Mouse (Mus musculus): ENCODE results near the gene Rims3. TPM values are rescaled to one million over a fixed set of nuclear protein-coding genes. Genes with fewer than 3 reads are reported as not detected.
A peak's percentile ranks its signal among the peaks of the same experiment; 100 is the strongest.

Gene Rims3
- polyA plus RNA-seq, 1 experiment from 2014 or later, result 1.7 TPM

DNA sequence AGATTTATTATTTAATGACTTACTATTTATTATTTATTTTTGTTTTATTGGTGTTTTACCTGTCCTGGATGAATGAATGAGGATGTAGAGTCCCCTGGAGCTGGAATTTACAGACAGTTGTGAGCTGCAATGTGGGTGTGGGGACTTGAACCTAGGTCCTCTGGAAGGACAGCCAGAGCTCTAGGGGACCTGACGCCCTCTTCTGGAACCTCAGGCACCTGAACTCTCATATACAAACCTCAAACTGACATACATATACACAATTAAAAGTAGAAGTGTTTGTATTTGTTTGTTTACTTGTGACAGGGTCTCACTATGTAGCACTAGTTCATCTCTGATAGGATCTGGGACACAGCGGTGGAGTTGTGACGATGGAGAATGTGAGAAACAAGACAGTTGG, 13.3 kb upstream of the Rims3 start:
- no peak for ATAC-seq (ENCODE audit: insufficient number of reproducible peaks, insufficient read depth, low FRiP score, low read depth)
- 84% methylated on average over 3 of the region's 3 CpGs for WGBS
- no peaks in the 10 kb centered on the region for H3K4me1 ChIP-seq (ENCODE audit: control insufficient read depth, insufficient read depth, low read length)

DNA sequence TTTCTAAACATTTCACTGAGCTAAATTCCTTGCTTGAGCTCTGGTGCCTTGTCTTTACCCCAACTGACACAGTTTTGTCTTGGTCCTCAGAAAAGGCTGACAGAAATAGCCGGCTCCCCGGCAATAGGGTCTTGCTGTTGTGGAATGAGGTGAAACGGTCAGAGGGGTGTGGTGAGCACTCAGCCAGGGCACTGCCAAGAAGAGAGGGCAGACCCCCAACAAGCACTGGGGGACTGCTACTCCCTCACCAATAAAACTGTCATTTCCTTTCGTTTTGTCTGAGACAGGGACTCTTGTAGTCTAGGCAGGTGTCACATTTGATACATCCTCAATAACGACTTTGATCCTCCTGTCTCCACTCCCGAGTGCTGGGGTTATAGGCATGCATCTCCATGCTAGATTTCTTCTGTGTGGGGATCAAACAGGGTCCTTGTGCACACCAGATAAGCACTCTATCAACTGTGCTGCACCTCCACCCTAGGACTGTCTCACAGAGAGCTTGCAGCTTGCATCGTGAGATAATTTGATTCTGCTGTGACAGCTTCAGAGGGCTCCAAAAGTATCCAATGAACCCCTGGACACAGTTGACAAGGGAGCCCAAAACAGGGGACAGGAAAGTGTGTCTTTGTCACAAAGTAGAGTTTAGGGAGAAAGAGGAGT, 10.1 kb upstream of the Rims3 start:
- ATAC-seq (ENCODE audit: insufficient number of reproducible peaks, insufficient read depth, low FRiP score, low read depth), result no peak
- no peaks in the 10 kb centered on the region for H3K4me1 ChIP-seq (ENCODE audit: control insufficient read depth, insufficient read depth, low read length)
- H3K9ac ChIP-seq (replicated peaks; ENCODE audit: low read depth, low read length), result no peak overlapping the region
- H3K4me2 ChIP-seq (replicated peaks; ENCODE audit: low read depth, low read length), result no peak overlapping the region
- H3K27ac ChIP-seq (ENCODE audit: low read length), result no peak overlapping the region
- 23% methylated on average over 7 of the region's 7 CpGs for WGBS
- no peaks in the 10 kb centered on the region for H3K9me3 ChIP-seq (ENCODE audit: control insufficient read depth, low read depth, low read length)
- no peaks in the 10 kb centered on the region for H3K36me3 ChIP-seq (ENCODE audit: control insufficient read depth, insufficient read depth, low read length)
- H3K27me3 ChIP-seq (ENCODE audit: control insufficient read depth, insufficient read depth, low read length), result no peaks in the 10 kb centered on the region
- no peak overlapping the region for H3K4me3 ChIP-seq (ENCODE audit: low read depth, low read length)

More for the DNA sequence above, 13.3 kb upstream of the Rims3 start:
- Histone ChIP-seq H3K9ac (replicated peaks; ENCODE audit: low read depth, low read length) (no peak overlapping the region), H3K27me3 (ENCODE audit: control insufficient read depth, insufficient read depth, low read length) (no peaks in the 10 kb centered on the region), H3K36me3 (ENCODE audit: control insufficient read depth, insufficient read depth, low read length) (no peaks in the 10 kb centered on the region), H3K9me3 (ENCODE audit: control insufficient read depth, low read depth, low read length) (no peaks in the 10 kb centered on the region), H3K4me2 (replicated peaks; ENCODE audit: low read depth, low read length) (no peak overlapping the region), H3K27ac (ENCODE audit: low read length) (no peak overlapping the region), H3K4me3 (ENCODE audit: low read depth, low read length) (no peak overlapping the region)

DNA sequence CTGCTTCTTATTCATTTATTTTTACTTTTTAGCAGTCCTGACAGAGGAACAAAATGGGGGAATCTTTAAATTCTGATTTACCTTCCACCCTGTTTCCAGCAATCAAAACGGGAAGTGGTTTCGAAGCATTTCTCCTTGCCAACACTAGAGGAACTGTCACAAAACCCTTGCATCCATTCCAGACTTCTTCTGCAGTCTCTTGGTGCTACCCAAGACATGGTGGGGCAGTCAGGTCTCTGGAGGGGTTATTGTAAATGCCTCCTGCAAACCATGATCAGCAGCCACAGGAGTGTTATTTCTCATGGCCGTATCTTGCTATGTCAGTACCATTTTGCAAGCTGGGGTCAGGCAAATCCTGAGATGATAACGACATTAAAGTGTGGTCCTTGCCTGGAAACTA, 9.5 kb upstream of the Rims3 start:
- Histone ChIP-seq H3K4me3 (ENCODE audit: low read depth, low read length) (no peak overlapping the region), H3K4me1 (ENCODE audit: control insufficient read depth, insufficient read depth, low read length) (no peaks in the 10 kb centered on the region), H3K27ac (ENCODE audit: low read length) (no peak overlapping the region), H3K9ac (replicated peaks; ENCODE audit: low read depth, low read length) (no peak overlapping the region), H3K27me3 (ENCODE audit: control insufficient read depth, insufficient read depth, low read length) (no peaks in the 10 kb centered on the region), H3K36me3 (ENCODE audit: control insufficient read depth, insufficient read depth, low read length) (no peaks in the 10 kb centered on the region), H3K9me3 (ENCODE audit: control insufficient read depth, low read depth, low read length) (no peaks in the 10 kb centered on the region), H3K4me2 (replicated peaks; ENCODE audit: low read depth, low read length) (no peak overlapping the region)
- WGBS, result 59% methylated on average over 4 of the region's 4 CpGs
- ATAC-seq (ENCODE audit: insufficient number of reproducible peaks, insufficient read depth, low FRiP score, low read depth), result no peak

DNA sequence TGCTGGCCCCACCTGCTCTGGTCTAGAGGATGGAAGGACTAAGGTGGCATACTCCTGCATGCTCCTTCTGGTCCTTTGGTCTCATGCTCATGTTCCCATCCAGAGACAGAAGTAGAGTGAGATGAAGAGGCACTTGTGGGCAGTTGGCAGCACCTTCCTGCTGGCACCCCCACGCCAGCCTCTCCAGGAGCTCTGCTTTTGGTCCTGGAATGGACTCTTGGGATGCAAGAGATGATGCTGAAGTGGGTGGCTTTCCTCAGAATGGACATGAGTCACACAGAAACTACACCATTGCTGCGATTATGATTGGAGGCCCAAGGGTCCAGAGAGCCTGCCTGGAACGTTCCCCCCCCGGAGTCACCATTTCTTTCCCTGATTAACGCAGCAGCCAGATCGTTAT, 5.7 kb upstream of the Rims3 start:
- H3K27me3 ChIP-seq (ENCODE audit: control insufficient read depth, insufficient read depth, low read length), result no peaks in the 10 kb centered on the region
- ATAC-seq (ENCODE audit: insufficient number of reproducible peaks, insufficient read depth, low FRiP score, low read depth), result no peak
- H3K9ac ChIP-seq (replicated peaks; ENCODE audit: low read depth, low read length), result no peak overlapping the region
- no peak overlapping the region for H3K4me2 ChIP-seq (replicated peaks; ENCODE audit: low read depth, low read length)
- no peak overlapping the region for H3K4me3 ChIP-seq (ENCODE audit: low read depth, low read length)
- no peaks in the 10 kb centered on the region for H3K9me3 ChIP-seq (ENCODE audit: control insufficient read depth, low read depth, low read length)
- no peaks in the 10 kb centered on the region for H3K36me3 ChIP-seq (ENCODE audit: control insufficient read depth, insufficient read depth, low read length)
- H3K4me1 ChIP-seq (ENCODE audit: control insufficient read depth, insufficient read depth, low read length), result no peaks in the 10 kb centered on the region
- no peak overlapping the region for H3K27ac ChIP-seq (ENCODE audit: low read length)
- WGBS, result 74% methylated on average over 6 of the region's 6 CpGs

DNA sequence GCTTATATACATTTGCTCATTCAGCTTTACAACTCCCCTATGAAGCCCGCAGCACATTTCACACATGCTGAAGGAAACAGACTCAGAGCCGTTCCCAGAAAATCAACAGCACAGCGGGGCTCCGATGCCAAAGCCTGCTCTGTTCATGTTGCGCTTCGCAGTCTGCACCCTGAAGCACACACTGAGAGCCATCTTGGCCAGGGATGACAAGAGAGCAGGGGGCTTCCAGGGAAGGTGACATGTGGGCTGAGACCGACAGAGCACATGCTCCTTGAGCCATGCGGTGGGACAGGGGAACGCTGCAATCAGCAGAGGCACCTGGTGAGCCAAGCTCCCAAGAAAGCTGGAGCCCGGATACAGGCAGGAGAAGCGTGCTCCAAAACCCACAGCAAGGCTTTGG, 5.2 kb upstream of the Rims3 start:
- 61% methylated on average over 11 of the region's 11 CpGs for WGBS
- Histone ChIP-seq H3K27me3 (ENCODE audit: control insufficient read depth, insufficient read depth, low read length) (no peaks in the 10 kb centered on the region), H3K9me3 (ENCODE audit: control insufficient read depth, low read depth, low read length) (no peaks in the 10 kb centered on the region), H3K27ac (ENCODE audit: low read length) (no peak overlapping the region), H3K9ac (replicated peaks; ENCODE audit: low read depth, low read length) (no peak overlapping the region), H3K4me3 (ENCODE audit: low read depth, low read length) (no peak overlapping the region), H3K4me2 (replicated peaks; ENCODE audit: low read depth, low read length) (no peak overlapping the region), H3K4me1 (ENCODE audit: control insufficient read depth, insufficient read depth, low read length) (no peaks in the 10 kb centered on the region), H3K36me3 (ENCODE audit: control insufficient read depth, insufficient read depth, low read length) (no peaks in the 10 kb centered on the region)
- ATAC-seq (ENCODE audit: insufficient number of reproducible peaks, insufficient read depth, low FRiP score, low read depth), result no peak

DNA sequence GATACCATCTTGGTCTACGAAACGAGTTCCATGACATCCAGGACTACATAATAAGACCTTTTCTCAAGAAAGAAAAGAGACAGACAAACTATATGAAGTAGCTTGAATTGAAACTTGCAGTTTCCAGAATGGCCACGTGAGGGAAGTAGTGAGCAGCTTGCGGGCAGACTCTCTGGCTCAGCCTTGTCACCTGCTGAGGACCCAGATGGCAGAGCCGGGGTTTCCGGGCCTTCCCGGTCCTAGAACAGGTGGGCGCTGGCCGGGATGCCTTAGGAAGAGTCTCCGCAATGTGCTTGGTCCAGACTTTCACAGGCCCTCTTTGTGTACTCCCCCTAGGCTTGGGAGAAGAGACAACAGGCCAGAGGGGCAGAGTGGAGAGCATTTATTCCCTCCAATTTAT, 3.7 kb upstream of the Rims3 start:
- Histone ChIP-seq H3K4me1 (ENCODE audit: control insufficient read depth, insufficient read depth, low read length) (no peaks in the 10 kb centered on the region), H3K9me3 (ENCODE audit: control insufficient read depth, low read depth, low read length) (no peaks in the 10 kb centered on the region)
- WGBS, result 4% methylated on average over 10 of the region's 10 CpGs

DNA sequence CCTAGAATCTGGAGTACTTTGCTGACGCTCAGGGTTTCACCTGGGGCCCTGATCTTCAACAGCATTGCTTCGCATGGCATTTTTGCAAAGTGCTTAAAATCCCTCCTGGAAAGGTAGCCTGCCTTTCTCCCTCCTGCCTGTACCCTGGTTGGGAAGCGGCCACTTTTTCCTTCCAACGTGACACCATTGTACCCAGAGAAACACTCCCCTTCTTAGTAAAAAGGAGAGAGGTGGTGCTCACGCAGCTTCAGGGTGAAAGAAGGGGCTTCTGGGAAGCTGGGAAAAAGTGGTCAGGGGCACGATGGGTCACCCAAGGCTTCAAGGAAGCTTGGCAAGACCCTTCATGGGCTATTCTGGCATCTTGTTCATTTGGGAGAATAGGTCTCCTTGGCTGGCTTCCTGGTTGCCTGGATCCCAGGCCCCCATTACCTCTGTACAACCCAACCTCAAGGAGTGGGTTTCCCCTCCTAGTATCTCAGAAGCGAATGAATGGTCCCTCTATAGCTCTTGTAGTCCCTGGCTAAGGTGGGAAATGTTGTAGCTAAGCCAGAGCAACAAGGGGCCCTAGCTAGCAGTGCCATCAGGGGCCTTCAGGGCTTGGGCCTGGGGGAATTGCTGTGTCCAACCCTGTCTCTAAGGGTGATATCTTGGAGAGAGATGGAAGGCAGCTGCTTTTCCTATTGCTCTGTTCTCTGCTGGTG, 894 bp downstream of the Rims3 start:
- 0 out of 2 replicates have a peak, but pooled peaks cover 3% of the 10 kb centered on the region for H3K27me3 ChIP-seq (ENCODE audit: control insufficient read depth, insufficient read depth, low read length)
- peak overlapping the region; percentile 93 for H3K4me2 ChIP-seq (replicated peaks; ENCODE audit: low read depth, low read length)
- no peaks in the 10 kb centered on the region for H3K9me3 ChIP-seq (ENCODE audit: control insufficient read depth, low read depth, low read length)
- no peak for ATAC-seq (ENCODE audit: insufficient number of reproducible peaks, insufficient read depth, low FRiP score, low read depth)
- 26% methylated on average over 7 of the region's 7 CpGs for WGBS
- H3K4me3 ChIP-seq (ENCODE audit: low read depth, low read length), result peak overlapping the region; percentile 56
- H3K9ac ChIP-seq (replicated peaks; ENCODE audit: low read depth, low read length), result no peak overlapping the region
- no peak overlapping the region for H3K27ac ChIP-seq (ENCODE audit: low read length)
- H3K4me1 ChIP-seq (ENCODE audit: control insufficient read depth, insufficient read depth, low read length), result no peaks in the 10 kb centered on the region
- no peaks in the 10 kb centered on the region for H3K36me3 ChIP-seq (ENCODE audit: control insufficient read depth, insufficient read depth, low read length)

More for the DNA sequence above, 3.7 kb upstream of the Rims3 start:
- Histone ChIP-seq H3K27ac (ENCODE audit: low read length) (no peak overlapping the region), H3K4me3 (ENCODE audit: low read depth, low read length) (no peak overlapping the region), H3K4me2 (replicated peaks; ENCODE audit: low read depth, low read length) (no peak overlapping the region), H3K36me3 (ENCODE audit: control insufficient read depth, insufficient read depth, low read length) (no peaks in the 10 kb centered on the region), H3K9ac (replicated peaks; ENCODE audit: low read depth, low read length) (no peak overlapping the region), H3K27me3 (ENCODE audit: control insufficient read depth, insufficient read depth, low read length) (0 out of 2 replicates have a peak, but pooled peaks cover 3% of the 10 kb centered on the region)
- ATAC-seq (ENCODE audit: insufficient number of reproducible peaks, insufficient read depth, low FRiP score, low read depth), result no peak

DNA sequence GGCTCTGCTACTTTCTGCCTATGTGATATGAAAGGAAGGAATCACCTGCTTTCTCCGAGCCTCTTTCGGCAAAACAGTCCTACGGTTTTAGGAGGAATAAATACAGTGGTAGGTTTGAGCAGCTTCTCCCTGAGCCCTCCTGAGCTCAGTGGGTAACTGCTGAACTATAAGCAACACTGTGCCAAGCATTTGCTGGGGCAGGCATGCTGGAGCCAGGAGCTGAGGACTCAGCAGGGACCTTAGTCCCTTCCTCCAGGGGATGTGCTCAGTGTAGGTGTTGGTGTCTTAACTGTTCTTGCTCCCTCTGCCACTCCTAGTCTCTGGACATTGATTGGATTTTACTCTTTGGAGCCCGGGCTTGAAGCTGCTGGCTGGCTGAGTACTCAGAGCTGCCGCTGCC, 1.8 kb downstream of the Rims3 start:
- Histone ChIP-seq H3K4me3 (ENCODE audit: low read depth, low read length) (no peak overlapping the region), H3K27me3 (ENCODE audit: control insufficient read depth, insufficient read depth, low read length) (0 out of 2 replicates have a peak, but pooled peaks cover 3% of the 10 kb centered on the region), H3K4me1 (ENCODE audit: control insufficient read depth, insufficient read depth, low read length) (no peaks in the 10 kb centered on the region), H3K4me2 (replicated peaks; ENCODE audit: low read depth, low read length) (no peak overlapping the region), H3K27ac (ENCODE audit: low read length) (no peak overlapping the region), H3K36me3 (ENCODE audit: control insufficient read depth, insufficient read depth, low read length) (no peaks in the 10 kb centered on the region), H3K9me3 (ENCODE audit: control insufficient read depth, low read depth, low read length) (no peaks in the 10 kb centered on the region), H3K9ac (replicated peaks; ENCODE audit: low read depth, low read length) (no peak overlapping the region)
- ATAC-seq (ENCODE audit: insufficient number of reproducible peaks, insufficient read depth, low FRiP score, low read depth), result no peak
- 37% methylated on average over 5 of the region's 5 CpGs for WGBS
